Mouse (Mus musculus): ENCODE results near the gene Zfand3. TPM values are rescaled to one million over a fixed set of nuclear protein-coding genes. Genes with fewer than 3 reads are reported as not detected.

The Zfand3 gene
- polyA plus RNA-seq, 1 experiment from 2014 or later = 61.7 TPM

GRCm38 (mm10) chr17:30148320-30148719 is 143.8 kb downstream of the Zfand3 start:
- no peaks in the 10 kb centered on the region for H3K9me3 ChIP-seq (ENCODE audit: control insufficient read depth, low read length)
- no peak overlapping the region for H3K4me2 ChIP-seq (replicated peaks; ENCODE audit: low read depth, low read length)
- 75% methylated on average over 6 of the region's 6 CpGs for WGBS
- peak overlapping the region; percentile 27; the same call in 1 of the 2 replicates for H3K27ac ChIP-seq (ENCODE audit: low read depth, low read length)
- H3K4me3 ChIP-seq (ENCODE audit: low read depth, low read length) = no peak overlapping the region
- no peak for ATAC-seq (ENCODE audit: low FRiP score)
- no peaks in the 10 kb centered on the region for H3K36me3 ChIP-seq (ENCODE audit: control insufficient read depth, insufficient read depth, low read length)
- 0 out of 2 replicates have a peak, but pooled peaks cover 2% of the 10 kb centered on the region for H3K4me1 ChIP-seq (replicated peaks; ENCODE audit: control insufficient read depth, insufficient read depth, low read length)
- H3K27me3 ChIP-seq (ENCODE audit: control insufficient read depth, insufficient read depth, low read length) = no peaks in the 10 kb centered on the region
- no peak overlapping the region for H3K9ac ChIP-seq (ENCODE audit: low read depth, low read length)
- no peak for DNase-seq (ENCODE audit: low spot score)

DNA sequence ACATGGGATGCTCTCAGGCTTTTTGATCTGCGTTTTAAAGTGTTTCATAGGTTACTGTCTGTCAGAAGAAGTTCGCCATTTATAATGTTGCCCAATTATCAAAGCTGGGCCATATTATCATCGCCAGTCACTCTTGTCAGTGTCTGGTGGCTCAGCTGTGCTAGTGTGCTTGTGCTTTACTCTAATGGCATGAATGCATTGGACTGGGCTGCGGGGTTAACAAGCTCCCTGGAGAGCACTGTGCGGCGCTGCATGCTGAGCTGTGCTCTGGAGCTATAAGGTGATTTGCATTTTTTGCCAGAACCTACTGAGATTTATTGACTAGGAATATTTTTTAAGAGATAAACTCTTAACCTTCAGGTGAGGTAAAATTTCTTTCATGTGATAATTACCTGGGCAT is 145.4 kb downstream of the Zfand3 start:
- peak; percentile 65; the same call in 1 of the 2 replicates for ATAC-seq (ENCODE audit: low FRiP score)
- H3K4me2 ChIP-seq (replicated peaks; ENCODE audit: low read depth, low read length) = no peak overlapping the region
- no peak overlapping the region for H3K9ac ChIP-seq (ENCODE audit: low read depth, low read length)
- WGBS = 74% methylated on average over 6 of the region's 6 CpGs
- H3K9me3 ChIP-seq (ENCODE audit: control insufficient read depth, low read length) = no peaks in the 10 kb centered on the region
- no peak overlapping the region for H3K27ac ChIP-seq (ENCODE audit: low read depth, low read length)
- no peaks in the 10 kb centered on the region for H3K36me3 ChIP-seq (ENCODE audit: control insufficient read depth, insufficient read depth, low read length)
- 0 out of 2 replicates have a peak, but pooled peaks cover 2% of the 10 kb centered on the region for H3K4me1 ChIP-seq (replicated peaks; ENCODE audit: control insufficient read depth, insufficient read depth, low read length)
- H3K4me3 ChIP-seq (ENCODE audit: low read depth, low read length) = no peak overlapping the region
- H3K27me3 ChIP-seq (ENCODE audit: control insufficient read depth, insufficient read depth, low read length) = no peaks in the 10 kb centered on the region
- DNase-seq (ENCODE audit: low spot score) = peak; percentile 53

GRCm38 (mm10) chr17:30154144-30154543 is 149.6 kb downstream of the Zfand3 start:
- Histone ChIP-seq H3K4me2 (replicated peaks; ENCODE audit: low read depth, low read length) (no peak overlapping the region), H3K9me3 (ENCODE audit: control insufficient read depth, low read length) (no peaks in the 10 kb centered on the region), H3K9ac (ENCODE audit: low read depth, low read length) (no peak overlapping the region), H3K36me3 (ENCODE audit: control insufficient read depth, insufficient read depth, low read length) (no peaks in the 10 kb centered on the region), H3K4me1 (replicated peaks; ENCODE audit: control insufficient read depth, insufficient read depth, low read length) (peaks cover 5% of the 10 kb centered on the region; the same call in 1 of the 2 replicates), H3K27me3 (ENCODE audit: control insufficient read depth, insufficient read depth, low read length) (no peaks in the 10 kb centered on the region), H3K4me3 (ENCODE audit: low read depth, low read length) (no peak overlapping the region), H3K27ac (ENCODE audit: low read depth, low read length) (no peak overlapping the region)
- ATAC-seq (ENCODE audit: low FRiP score) = no peak
- WGBS = 68% methylated on average over 4 of the region's 4 CpGs
- no peak for DNase-seq (ENCODE audit: low spot score)

DNA sequence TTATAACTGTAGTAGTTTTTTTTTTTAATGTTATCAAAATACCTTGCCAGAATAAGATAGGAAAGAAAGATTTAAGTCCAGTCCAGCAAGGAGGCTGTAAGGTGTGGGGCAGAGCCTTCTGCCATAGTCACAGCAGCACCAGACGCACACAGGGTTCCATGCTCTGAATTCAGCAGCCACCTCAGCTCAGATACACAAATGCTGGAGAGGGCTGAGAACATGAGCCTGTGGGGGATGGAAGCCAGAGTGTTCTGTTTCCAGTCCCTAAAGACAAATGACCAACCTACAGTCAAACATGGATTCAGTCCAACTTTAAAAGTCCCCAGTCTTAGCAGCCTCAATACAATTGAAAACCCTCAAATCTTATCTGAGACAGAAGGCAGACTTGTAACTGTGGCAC is 150.3 kb downstream of the Zfand3 start:
- Histone ChIP-seq H3K36me3 (ENCODE audit: control insufficient read depth, insufficient read depth, low read length) (no peaks in the 10 kb centered on the region), H3K9me3 (ENCODE audit: control insufficient read depth, low read length) (no peaks in the 10 kb centered on the region), H3K27me3 (ENCODE audit: control insufficient read depth, insufficient read depth, low read length) (no peaks in the 10 kb centered on the region), H3K4me1 (replicated peaks; ENCODE audit: control insufficient read depth, insufficient read depth, low read length) (peaks cover 5% of the 10 kb centered on the region; the same call in 1 of the 2 replicates), H3K4me2 (replicated peaks; ENCODE audit: low read depth, low read length) (no peak overlapping the region), H3K9ac (ENCODE audit: low read depth, low read length) (no peak overlapping the region), H3K27ac (ENCODE audit: low read depth, low read length) (no peak overlapping the region), H3K4me3 (ENCODE audit: low read depth, low read length) (no peak overlapping the region)
- 62% methylated on average over 1 of the region's 1 CpGs for WGBS
- DNase-seq (ENCODE audit: low spot score) (no peak), ATAC-seq (ENCODE audit: low FRiP score) (no peak)

DNA sequence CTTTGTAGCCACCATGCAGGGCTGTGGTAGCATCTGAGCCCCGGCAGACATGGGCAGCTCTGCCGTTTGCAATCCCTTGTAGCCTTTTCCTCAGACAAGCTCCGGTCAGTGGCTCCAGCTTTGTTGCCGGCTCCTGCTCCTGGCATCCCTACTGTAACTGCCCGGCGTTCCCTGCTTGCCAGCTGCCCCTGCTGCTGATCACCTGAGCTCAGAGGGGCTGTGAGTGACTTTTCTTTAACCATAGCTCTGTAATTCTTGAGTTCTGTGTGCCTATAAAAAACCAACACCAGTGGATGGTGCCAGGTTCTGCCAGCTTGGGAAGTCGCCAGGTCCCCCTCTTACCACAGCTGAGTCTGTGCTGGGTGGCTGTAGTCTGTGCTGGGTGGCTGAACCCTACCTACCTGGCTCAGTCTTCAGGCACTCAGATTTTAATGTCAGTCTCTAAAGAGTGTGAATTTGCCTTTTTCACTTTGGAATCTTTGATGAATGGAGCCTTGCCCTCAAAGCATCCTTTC is 150.9 kb downstream of the Zfand3 start:
- H3K9ac ChIP-seq (ENCODE audit: low read depth, low read length) = no peak overlapping the region
- 79% methylated on average over 7 of the region's 7 CpGs for WGBS

DNA sequence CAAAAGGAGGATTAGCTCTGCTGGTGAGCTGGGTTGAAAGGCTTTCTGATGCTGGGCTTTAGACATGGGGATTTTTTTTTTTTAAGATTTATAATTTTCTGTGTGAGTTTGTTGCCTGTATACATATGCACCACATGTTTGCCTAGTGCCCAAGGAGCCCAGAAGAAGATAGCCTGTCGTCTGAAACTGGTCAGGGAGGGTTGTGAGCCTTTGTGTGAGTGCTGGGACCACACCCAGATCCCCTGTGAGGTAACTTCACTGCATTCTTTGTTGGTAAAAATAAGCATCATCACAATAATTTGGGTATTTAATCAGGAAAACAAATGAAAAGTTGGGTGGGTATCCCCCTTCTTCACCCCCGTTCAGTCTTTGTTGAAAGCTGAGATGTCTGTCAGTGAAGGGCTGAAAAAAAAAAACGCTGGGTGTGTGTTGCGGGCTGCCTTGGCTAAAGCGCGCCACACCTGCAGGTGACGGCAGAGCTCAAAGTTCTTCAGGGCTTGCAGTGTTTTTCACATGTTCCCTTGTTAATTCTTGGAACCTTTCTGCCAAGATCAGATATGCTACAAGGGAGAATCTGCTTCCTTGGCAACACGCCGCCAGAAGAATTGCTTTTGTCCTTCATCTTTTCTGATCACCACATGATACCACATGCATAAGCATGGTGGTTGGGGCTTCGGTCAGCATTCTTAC is 154.0 kb downstream of the Zfand3 start:
- no peak overlapping the region for H3K4me3 ChIP-seq (ENCODE audit: low read depth, low read length)
- H3K36me3 ChIP-seq (ENCODE audit: control insufficient read depth, insufficient read depth, low read length) = no peaks in the 10 kb centered on the region
- H3K9me3 ChIP-seq (ENCODE audit: control insufficient read depth, low read length) = no peaks in the 10 kb centered on the region
- DNase-seq (ENCODE audit: low spot score) = no peak
- no peak for ATAC-seq (ENCODE audit: low FRiP score)
- no peaks in the 10 kb centered on the region for H3K27me3 ChIP-seq (ENCODE audit: control insufficient read depth, insufficient read depth, low read length)
- no peak overlapping the region for H3K27ac ChIP-seq (ENCODE audit: low read depth, low read length)
- no peak overlapping the region for H3K4me2 ChIP-seq (replicated peaks; ENCODE audit: low read depth, low read length)
- peaks cover 5% of the 10 kb centered on the region; the same call in 1 of the 2 replicates for H3K4me1 ChIP-seq (replicated peaks; ENCODE audit: control insufficient read depth, insufficient read depth, low read length)
- 59% methylated on average over 10 of the region's 10 CpGs for WGBS
- no peak overlapping the region for H3K9ac ChIP-seq (ENCODE audit: low read depth, low read length)

More for the DNA sequence above, 150.9 kb downstream of the Zfand3 start:
- Histone ChIP-seq H3K36me3 (ENCODE audit: control insufficient read depth, insufficient read depth, low read length) (no peaks in the 10 kb centered on the region), H3K27ac (ENCODE audit: low read depth, low read length) (no peak overlapping the region), H3K9me3 (ENCODE audit: control insufficient read depth, low read length) (no peaks in the 10 kb centered on the region), H3K4me2 (replicated peaks; ENCODE audit: low read depth, low read length) (no peak overlapping the region), H3K4me3 (ENCODE audit: low read depth, low read length) (no peak overlapping the region), H3K27me3 (ENCODE audit: control insufficient read depth, insufficient read depth, low read length) (no peaks in the 10 kb centered on the region), H3K4me1 (replicated peaks; ENCODE audit: control insufficient read depth, insufficient read depth, low read length) (peaks cover 5% of the 10 kb centered on the region; the same call in 1 of the 2 replicates)
- no peak for ATAC-seq (ENCODE audit: low FRiP score)
- DNase-seq (ENCODE audit: low spot score) = no peak

DNA sequence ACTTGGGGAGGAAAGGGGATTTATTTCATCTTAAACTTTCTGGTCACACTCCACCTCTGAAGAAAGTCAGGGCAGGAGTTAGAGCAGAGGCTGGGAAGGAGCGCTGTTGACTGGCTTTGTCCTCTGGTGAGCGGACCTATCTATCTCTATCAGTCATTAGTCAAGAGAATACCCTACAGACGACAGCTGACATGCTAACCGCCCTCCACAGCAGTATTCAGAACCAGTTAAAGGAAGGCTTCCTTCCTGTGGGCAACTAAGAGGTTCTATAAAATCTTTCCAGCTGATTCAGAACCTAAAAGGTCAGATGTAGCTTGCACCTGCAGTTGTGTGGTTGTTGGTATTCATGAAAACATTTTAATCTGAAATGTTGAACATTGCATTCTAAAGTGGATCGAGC is 154.8 kb downstream of the Zfand3 start:
- H3K27ac ChIP-seq (ENCODE audit: low read depth, low read length) = no peak overlapping the region

GRCm38 (mm10) chr17:30160823-30161432 is 156.4 kb downstream of the Zfand3 start:
- Histone ChIP-seq H3K4me3 (ENCODE audit: low read depth, low read length) (no peak overlapping the region), H3K9ac (ENCODE audit: low read depth, low read length) (no peak overlapping the region), H3K27me3 (ENCODE audit: control insufficient read depth, insufficient read depth, low read length) (no peaks in the 10 kb centered on the region), H3K4me1 (replicated peaks; ENCODE audit: control insufficient read depth, insufficient read depth, low read length) (peaks cover 5% of the 10 kb centered on the region; the same call in 1 of the 2 replicates), H3K4me2 (replicated peaks; ENCODE audit: low read depth, low read length) (no peak overlapping the region), H3K36me3 (ENCODE audit: control insufficient read depth, insufficient read depth, low read length) (no peaks in the 10 kb centered on the region), H3K9me3 (ENCODE audit: control insufficient read depth, low read length) (no peaks in the 10 kb centered on the region), H3K27ac (ENCODE audit: low read depth, low read length) (no peak overlapping the region)
- WGBS = 71% methylated on average over 14 of the region's 14 CpGs
- DNase-seq (ENCODE audit: low spot score) = no peak
- peak; percentile 19 for ATAC-seq (ENCODE audit: low FRiP score)

More for the DNA sequence above, 154.8 kb downstream of the Zfand3 start:
- Histone ChIP-seq H3K4me1 (replicated peaks; ENCODE audit: control insufficient read depth, insufficient read depth, low read length) (peaks cover 5% of the 10 kb centered on the region; the same call in 1 of the 2 replicates), H3K4me2 (replicated peaks; ENCODE audit: low read depth, low read length) (no peak overlapping the region), H3K36me3 (ENCODE audit: control insufficient read depth, insufficient read depth, low read length) (no peaks in the 10 kb centered on the region), H3K27me3 (ENCODE audit: control insufficient read depth, insufficient read depth, low read length) (no peaks in the 10 kb centered on the region), H3K9ac (ENCODE audit: low read depth, low read length) (no peak overlapping the region), H3K4me3 (ENCODE audit: low read depth, low read length) (no peak overlapping the region), H3K9me3 (ENCODE audit: control insufficient read depth, low read length) (no peaks in the 10 kb centered on the region)
- DNase-seq (ENCODE audit: low spot score) (no peak), ATAC-seq (ENCODE audit: low FRiP score) (no peak)
- WGBS = 48% methylated on average over 5 of the region's 5 CpGs

Data from hindbrain, embryonic 11.5 days (tissue).